Mouse (Mus musculus) urinary bladder, postnatal 14 days (tissue): ENCODE data around the gene Rps6.
"Not testable (repeated sequence)": the region's sequence is repeated elsewhere in the genome, so short reads cannot be mapped to it uniquely, and the experiment has no call there.

Experiments
- DNase-seq: peaks from one replicate; pipeline ENCODE4 v3.0.0; 2021; ENCODE audit warnings: low spot score

Gene Rps6

DNA sequence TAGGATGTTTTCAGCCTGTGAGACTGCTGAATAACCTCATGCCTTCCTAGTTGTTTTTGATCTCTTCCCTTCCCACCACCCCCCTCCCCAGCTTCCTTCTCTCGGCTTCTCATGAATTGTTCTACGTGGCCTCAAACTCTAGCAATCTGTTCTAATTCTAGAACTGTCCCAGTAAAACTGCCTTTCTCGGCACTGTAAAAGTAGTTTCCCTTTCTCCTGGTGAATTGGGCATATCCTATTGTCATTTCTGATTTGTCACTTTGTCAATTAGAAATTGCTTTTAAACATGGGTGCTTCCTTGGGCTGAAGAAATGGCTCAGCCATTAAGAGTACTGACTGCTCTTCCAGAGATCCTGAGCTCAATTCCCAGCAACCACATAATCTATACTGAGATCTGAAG lies 5.2 kb downstream of the Rps6 start:
- no peak for DNase-seq

DNA sequence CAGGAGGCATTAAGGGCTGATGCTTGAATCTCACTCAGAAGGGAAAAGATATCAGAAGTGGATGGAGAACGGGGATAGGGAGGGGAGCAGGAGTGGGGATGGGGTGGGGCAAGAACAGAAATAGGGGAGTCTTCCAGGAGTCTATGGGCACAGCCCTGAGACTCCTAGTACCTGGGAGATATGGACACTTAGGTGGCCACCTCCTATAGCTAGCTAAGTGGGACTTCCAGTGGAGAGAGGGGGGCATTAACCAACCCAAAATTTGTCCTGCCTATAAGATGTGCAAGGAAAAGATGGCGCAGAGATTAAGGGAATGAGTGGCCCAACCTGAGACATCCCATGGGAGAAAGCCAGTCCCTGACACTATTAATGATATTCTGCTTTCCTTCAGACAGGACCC lies 5.9 kb downstream of the Rps6 start:
- no peak for DNase-seq

DNA sequence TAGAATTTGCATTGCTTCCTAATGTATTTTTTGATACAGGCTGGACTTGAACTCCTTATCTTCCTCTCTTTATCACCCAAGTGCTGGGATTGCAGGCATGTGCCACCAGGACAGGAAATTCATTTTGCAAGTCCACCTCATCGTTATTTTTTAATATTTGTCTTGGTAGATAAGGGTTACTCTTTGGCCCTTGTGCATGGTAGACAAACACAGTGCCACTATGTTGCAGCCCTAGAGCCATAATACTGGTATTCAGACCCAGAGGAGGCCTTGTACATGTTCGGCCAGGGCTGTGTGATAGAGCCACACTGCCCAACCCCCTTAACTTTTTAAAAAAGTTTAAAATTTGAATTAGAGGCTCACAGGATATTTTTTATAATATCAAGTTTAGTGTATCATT lies 10.0 kb downstream of the Rps6 start:
- no peak for DNase-seq

DNA sequence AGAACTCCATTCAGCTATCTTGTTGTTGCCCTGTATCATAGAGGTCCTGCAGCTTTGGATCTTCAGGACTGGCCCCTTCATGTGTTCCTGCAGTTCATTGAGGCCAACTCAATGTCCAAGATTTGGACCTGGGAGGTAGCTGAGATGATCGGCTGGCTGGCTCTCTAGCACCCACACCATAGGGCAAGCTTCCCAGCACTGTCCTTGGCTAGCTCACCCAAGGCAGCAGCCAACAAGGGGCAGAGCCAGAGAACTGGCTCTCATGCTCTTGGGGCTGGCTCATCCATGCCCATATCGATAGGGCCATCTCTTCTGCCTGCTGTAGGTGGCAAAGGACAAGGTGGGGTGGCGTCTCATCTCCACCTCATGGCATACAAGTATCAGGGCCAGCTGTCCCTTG lies 11.8 kb downstream of the Rps6 start:
- no peak for DNase-seq

DNA sequence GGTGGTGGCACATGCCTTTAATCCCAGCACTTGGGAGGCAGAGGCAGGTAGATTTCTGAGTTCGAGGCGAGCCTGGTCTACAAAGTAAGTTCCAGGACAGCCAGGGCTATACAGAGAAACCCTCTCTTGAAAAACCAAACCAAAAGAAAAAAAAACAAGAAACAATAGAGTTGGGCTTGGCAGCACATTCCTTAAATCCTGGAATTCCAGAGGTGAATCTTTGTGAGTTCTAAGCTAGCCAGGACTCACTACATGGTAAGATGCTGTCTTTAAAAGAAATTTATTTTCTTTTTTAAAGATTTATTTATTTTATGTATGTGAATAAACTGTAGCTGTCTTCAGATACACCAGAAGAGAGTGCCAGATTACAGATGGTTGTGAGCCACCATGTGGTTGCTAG lies 16.1 kb downstream of the Rps6 start:
- not testable (repeated sequence) for DNase-seq

DNA sequence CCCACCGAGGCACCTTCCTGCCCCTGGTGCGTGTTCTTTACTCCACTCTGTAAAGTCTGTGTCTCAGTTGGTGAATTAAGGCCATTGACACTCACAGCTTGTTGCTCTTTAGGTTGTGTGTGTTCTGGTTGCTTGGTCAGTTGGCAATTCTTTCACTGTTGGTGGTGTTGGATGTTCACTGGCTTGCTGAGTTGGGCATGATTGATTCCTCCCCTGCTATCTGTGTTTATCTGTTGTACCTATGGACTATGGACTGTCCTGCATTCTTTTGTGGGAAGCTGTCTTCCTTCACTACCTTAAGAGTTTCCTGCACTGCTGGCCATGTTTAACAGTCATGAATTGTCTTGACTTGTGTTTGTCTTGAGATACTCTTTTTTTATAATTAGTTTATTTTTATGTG lies 25.3 kb downstream of the Rps6 start:
- no peak for DNase-seq

DNA sequence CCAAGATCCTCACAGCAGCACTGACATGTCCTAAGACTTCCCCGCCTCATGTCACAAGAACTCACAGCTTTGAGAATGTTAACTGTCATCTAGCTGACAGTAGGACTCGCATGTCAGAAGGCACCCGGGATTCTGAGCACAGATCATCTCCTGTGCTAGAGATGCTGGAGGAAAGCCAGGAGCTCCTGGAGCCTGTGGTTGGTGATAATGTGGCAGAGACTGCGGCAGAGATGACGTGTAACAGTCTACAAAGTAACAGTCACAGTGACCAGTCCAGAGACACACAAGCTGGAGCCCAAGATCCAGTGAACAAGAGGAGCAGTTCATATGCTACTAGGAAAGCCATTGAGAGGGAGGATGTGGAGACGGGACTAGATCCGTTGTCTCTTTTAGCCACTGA lies 32.1 kb downstream of the Rps6 start:
- DNase-seq, result no peak

DNA sequence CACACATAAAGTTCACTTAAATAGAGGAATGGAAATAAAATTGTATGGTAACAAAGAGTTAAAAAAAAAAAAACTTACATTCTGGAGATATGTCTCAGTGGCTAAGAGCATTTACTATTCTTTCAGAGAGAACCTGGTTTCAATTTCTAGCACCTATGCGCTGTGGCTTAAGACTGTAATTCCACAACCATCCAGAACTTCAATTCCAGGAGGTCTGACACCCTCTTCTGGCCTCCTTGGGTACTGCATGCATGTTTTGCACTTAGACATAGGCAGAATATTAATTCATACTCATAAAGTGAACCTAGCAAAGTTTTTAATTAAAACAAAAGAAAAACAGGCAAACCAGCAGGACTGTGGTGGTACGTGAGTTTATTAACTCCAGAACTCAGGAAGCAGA lies 34.0 kb downstream of the Rps6 start:
- DNase-seq, result peak; percentile 58

DNA sequence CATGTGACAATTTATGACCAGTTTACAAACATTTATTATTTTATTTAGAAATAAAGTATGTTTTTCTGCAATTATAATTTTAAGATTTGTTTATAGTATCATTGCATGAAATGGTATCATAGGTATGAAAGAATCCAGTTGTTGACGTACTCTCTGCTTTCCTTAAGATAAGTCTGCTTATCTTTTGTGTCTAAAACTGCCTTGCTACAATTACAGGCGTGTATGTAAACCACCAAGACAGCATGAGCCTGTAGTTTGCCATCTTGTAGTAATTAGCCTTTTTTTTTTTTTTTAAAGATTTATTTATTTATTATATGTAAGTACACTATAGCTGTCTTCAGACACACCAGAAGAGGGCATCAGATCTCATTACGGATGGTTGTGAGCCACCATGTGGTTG lies 42.4 kb downstream of the Rps6 start:
- DNase-seq, result no peak

DNA sequence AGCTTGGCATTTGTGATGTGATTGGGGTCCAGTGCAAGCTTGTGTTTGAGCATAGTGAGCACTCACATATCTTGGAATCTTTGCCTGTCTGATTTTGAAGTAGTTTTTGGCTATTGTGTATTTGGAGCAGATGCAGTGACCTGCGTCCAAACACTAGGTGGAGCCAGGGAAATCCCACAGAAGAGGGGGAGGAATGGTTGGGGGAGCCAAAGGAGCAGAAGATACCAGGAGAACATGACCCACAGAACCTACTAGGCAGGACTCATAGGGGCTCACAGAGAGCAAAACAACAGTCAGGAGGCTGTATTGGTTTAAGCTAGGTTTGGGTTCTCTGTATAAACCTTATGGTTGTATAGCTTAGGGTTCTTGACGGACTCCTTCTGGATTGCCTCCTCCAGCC lies 46.6 kb downstream of the Rps6 start:
- DNase-seq, result no peak
